Mouse (Mus musculus) 416B (cell line): ENCODE data around the gene Rab24.

ENCODE experiments used
- DNase-seq: peaks from one replicate; pipeline ENCODE4 v3.0.0; 2011; ENCODE audit warnings: low read depth

Rab24 gene

DNA sequence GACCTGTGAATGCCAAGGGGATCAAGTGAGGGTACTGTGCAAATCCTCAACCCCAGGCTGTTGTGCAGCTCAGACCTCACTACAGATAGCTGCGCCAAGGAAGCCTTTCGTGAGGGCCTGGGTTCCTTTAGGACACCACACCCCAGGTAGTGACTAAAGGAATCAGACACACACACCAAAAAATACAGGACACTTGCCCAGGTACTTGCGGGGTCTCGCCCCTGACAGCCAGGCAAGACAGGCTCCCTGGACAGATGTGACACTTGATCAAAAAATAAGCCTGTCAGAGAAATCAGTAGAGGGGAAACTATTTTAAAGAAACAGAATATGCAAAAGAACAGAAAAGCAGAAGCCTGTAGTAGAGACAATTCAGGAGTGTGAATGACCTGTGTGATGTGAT, 6.9 kb upstream of the Rab24 start:
- no peak for DNase-seq

DNA sequence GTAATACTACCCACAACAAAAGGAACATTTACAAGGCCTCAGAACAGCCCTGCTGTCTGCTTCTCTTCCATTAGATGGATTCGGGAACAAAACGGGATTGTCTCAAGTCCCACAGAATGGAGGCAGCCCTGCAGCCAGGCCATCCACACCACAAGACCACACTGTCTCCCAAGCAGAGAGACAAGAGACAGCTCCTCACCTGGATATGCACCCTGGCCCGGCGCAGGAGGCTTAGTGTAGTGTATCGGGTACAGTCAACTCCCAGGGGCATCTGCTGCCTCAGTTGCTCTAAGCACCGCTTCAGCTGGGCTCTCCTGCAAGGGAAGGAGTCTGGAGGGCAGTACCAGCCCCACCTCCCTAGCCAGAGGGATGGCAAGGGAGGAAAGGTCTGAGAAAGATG, 6.4 kb upstream of the Rab24 start:
- DNase-seq, result no peak

DNA sequence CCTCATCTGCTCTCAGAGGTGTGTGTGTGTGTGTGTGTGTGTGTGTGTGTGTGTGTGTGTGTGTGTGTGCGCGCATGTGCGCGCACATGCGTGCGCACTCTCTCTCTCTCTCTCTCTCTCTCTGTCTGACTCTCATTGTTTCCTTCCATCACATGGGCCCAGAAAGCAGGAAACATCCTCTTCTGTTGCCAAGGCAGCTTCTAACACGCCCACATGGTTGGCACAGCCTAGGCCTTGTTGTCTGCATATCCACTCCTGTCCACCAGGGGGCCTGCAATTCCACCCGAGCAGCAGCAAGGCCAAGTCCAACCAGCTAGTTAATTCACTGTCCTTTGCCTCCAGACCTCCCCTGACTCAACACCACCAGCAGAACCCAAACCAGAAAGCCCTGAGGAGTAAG, 5.9 kb upstream of the Rab24 start:
- DNase-seq, result peak; percentile 97

DNA sequence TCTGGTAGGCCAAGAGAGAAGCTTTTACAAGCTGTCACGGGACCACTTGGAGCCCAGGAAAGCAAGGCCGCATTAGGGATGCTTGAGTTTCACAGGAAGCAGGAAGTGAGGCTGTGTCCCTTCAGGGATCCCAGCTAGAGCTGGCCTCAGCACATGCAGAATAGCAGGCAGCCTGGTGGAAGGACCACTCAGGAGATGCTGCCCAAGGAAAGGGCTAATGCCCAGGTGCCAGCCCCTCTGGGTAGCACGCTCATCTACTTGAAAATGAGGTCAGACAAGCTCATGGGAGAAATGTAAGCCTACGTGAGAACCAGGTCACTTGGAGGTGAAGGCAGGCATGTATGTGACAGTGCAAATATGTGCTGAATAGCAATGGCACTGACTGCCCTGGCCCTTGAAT, 5.4 kb upstream of the Rab24 start:
- no peak for DNase-seq

DNA sequence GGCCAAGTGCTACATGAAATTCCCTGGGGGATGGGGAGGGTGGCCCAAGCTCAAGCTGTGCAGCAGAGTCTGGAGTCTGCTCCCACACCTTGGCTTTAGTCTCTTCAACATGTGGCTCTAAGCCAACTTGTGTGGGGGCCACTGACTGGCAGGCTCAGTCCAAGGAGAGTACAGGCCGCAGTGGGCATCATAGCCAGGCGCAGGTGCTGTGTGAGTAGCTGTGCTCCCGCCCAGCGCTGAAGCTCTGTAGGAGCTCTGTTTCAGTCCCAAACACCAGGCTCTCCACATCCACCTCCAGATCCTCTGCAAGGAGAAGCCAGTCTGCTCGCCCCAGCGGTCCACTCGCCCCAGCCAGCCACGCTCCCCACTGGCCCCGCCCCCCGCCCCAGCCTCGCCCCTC, 3.9 kb upstream of the Rab24 start:
- DNase-seq, result no peak

DNA sequence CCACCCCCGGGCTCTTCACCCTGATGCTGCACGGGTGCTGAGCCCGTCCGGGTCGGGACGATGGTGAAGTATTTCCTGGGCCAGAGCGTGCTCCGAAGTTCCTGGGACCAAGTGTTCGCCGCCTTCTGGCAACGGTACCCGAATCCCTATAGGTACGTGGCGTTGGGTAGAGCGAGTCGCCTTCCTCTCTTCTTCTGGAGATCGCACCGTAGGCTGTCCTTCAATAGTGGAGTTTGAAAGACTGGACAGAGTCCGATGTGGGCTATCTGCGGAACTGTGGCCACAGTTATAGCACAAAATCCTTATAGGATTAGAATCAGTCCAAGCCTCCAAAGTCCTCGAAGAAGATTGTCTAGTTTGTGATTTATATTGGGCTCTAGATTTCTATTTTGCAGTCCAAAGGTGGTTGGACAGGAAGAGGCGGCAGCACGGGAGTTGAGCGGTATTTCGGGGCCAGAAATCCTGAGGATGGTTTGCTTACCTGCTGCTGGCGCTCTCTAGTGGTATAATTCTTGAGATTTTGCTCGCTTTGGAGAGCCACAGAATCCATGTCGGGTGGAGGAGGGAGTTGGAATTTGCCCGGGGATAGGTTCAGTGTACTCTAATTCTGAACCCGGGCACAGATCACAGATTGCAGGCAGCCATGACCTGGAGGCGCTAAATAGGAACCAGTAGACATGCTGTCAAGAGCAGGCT, 532 bp upstream of the Rab24 start:
- peak; percentile 70 for DNase-seq

DNA sequence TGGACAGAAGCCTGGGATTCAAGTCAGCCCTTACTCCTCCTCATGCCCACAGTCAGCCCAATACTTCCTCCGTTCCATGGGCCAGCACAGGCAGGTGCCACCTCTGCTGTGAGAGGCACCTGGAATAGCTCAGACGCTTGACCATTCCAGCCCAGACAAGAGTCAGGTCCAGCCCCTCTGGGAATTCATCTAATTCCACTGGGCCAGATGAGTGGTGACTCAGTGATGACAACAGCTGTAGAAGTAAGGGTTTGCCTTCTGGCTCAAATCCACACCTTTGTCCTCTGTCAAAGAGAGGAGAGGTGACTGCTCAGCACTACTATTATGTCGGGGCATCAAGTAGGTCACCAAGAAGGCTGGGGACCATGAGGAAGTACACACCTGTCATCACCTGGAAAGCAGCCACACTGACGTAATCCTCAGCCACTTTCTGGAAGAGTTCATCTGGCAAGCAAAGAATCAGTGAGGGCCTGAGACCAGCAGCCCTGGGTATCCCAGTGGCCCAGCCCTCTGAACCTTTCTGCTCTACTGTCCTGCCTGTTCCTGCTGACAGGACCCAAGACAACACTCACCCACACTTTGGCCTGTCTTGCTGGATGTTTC, 1.7 kb downstream of the Rab24 start, which contains the start of gene Prelid1:
Gene Prelid1, plus strand, starts transcription at position 570 of the 603 bp plus-strand sequence.
- no peak for DNase-seq

DNA sequence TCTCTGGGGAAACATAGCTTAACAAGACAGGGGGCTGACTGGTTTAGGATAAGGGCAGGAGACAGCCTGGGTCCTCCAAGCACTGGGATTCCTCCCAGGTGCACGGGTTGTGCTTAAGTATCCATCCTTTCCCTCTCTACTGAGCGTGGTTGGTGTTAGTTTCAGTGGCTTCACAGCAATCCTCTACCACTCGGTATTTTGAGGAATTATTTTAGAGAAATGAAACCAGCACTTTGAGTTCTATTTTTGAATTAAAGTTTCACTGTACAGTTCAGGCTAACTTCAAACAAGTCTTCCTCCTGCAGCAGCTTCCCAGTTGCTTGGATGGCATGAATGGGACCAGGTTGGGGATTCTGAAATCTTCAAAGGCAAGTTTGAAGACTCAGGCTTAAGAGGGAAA, 3.4 kb downstream of the Rab24 start:
- no peak for DNase-seq

DNA sequence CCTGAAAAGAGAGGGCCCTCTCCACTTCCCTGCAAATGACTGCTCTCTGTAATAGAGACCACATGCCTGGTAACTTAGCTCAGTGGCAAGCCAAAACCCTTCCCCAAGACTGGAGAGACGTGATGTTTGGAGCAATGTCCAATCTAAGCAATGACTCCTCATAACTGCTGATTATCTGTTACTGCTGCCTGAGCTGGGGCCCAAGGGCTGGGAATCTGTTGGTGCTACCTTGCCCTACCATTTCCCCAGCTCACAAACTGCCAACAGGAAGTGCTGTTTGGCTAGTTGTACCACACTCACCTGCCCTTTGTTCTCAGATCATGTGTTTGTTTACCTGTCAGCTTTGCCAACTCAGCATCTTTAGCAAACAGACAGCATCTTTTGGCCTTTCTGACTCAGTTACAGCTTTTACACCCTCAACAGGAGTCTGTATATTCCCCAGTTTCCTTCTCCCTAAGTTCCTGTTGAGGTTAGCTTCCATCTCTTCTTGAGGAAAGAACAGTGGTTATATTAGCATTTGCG, 6.8 kb downstream of the Rab24 start:
- DNase-seq, result no peak

DNA sequence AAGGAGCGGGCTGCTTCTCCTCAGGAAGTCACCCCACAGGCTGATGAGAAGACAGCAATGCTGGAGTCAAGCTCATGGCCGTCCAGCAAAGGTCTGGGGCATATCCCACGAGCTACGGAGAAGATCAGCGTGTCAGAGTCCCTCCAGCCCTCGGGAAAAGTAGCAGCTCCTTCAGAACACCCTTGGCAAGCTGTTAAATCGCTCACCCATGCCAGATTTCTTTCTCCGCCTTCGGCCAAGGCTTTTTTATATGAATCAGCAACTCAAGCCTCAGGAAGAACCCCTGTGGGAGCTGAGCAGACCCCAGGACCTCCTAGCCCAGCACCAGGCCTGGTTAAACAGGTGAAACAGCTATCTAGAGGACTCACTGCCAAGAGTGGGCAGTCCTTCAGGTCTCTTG, 8.7 kb downstream of the Rab24 start:
- DNase-seq, result no peak

DNA sequence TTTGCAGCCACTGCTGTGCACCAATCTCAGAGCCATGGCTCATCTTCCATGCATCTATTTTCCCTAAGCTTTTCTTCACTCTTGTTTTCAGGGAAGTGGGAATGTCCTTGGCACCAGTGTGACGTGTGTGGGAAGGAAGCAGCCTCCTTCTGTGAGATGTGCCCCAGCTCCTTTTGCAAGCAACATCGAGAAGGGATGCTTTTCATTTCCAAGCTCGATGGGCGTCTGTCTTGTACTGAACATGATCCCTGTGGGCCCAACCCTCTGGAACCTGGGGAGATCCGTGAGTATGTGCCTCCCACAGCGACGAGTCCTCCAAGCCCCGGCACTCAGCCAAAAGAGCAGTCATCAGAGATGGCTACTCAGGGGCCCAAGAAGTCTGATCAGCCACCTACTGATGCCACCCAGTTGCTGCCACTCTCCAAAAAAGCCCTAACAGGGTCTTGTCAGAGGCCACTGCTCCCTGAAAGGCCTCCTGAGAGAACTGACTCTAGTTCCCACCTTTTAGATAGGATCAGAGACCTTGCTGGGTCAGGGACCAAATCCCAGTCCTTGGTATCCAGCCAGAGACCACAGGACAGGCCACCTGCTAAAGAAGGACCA, 9.6 kb downstream of the Rab24 start:
- DNase-seq, result no peak

DNA sequence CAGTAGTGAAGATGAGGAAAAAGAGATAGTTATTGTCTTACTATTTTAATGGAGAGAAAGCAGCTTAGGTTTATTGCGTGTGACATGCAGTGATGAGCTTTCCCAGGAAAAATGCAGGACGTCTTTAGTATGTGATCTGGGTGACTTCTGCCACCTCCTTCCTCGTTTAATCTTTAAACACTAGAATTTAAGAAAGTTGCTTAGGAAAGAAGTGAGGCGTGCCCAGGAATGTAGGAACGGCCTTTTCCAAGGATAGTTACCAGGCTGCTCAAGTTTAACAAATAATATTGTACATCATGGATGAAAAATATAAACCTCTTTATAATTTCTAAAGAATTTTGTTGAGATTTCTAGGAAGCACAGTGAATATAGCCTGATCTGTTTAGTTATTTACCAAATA, 20.8 kb downstream of the Rab24 start:
- no peak for DNase-seq

DNA sequence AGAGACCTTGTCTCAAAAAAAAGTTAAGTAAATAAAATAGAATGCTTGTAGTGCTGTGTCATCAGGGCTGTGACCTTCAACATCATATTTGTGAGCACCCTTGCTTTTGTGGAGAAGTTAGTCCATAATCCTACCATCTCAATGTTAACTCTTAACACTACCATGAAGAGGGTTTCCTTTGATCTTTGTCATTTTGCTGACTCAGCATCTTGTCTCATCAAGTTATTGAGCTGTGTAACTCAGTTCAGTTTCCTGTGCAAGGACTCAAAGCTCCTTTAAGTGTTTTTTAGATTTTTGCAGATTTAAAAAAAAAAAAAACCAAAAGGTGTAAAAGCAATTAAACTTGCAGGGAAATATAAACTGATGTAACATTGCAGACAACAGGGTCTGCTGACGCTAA, 25.0 kb downstream of the Rab24 start:
- no peak for DNase-seq

DNA sequence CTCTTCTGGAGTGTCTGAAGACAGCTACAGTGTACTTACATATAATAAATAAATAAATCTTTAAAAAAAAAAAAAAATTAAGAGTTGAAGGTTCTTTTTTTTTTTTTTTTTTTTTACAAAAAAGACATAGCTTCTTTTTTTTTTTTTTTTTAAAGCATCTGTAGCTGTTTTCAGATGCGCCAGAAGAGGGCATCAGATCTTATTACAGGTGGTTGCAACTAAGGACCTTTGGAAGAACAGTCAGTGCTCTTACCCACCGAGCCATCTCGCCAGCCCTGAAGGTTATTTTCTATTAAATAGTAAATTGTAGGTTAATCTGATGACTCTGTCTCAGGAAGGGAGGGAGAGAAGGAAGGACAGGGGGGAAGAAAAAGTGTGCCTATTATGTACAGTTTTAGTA, 32.9 kb downstream of the Rab24 start:
- DNase-seq, result peak; percentile 59

DNA sequence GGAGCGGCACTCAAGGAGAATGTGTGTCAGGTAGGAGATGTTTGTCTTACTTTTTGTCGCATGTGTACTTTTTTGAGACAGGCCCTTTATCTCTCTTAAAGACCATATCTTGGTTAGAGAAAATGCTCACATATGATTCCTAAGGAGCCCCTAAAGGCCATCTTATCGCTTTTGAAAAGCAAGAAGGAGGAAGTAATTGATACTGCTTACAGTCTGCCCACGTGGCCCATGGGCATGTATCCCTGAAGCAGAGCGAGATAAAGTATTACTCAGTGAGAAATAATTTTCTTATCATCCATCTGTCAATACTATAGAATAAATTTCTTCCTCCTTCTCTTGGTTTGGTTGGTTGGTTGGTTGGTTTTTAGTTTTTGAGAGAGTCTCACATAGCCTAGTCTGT, 44.1 kb downstream of the Rab24 start:
- no peak for DNase-seq

DNA sequence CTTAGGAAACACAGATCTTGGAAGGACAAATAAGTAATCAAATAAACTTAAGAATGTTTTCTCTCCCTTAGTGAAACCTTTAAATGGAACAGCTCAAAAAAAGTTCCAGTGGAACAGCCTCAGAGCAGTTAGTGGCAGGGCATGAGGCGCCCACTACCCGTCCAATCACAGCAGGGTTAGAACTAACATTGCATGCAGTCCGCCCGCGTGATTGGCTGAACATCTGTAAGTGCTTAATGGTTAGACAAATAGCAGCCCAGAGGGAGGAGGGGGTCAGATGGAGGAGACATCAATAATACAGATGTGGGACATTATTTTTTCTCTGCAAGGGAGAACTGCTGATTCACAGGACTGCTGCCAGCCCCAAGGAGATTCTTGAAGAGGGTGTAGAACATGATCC, 44.5 kb downstream of the Rab24 start:
- no peak for DNase-seq
